In the genomic region with DNA sequence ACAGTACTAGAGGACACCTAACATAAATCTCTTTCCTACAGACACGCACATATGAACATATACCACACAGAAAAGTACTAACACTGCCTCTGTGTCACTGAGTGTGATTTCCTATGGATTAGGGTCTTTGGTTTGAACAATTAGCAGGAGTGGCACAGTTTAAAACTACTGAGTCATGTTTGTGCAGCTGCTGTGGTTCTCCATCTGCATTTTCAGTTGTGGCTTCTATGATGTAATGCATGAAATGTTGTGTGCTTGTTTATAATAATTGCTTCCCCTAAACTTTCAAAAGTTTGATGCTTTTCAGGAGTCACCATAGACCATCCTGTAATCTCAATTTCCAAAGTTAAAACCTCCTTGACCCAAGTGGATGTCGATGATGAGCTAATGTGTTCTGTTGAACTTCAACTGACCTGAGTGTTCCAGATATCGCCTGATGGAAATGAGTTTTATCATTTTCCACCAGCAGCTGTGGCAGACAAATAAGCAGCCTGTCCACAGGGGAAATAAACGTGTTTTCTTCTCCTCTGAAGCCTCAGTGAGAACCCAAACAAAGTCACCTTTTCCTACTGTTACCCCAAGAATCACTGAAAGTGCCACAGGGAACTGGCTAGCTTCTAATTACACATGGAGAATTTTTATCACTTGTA, we compare ENCODE assay signal across 17 mouse cellular contexts.
"Had no signal": no experiment of that assay in that cellular context is flagged by ENCODE, and none has a peak within 500 bp of the region (broad histone marks: within the 10 kb centered on the region; RNA-seq: fewer than 3 reads in every experiment).

No protein-coding gene starts in this region.

- H3K36me3 ChIP-seq: kidney, embryonic 15.5 days; limb, embryonic 10.5 days; limb, embryonic 13.5 days; liver, embryonic 12.5 days; liver, embryonic 15.5 days; lung, embryonic 15.5 days; midbrain, embryonic 10.5 days; midbrain, embryonic 13.5 days had no signal

- H3K27me3 ChIP-seq: kidney, embryonic 15.5 days; limb, embryonic 13.5 days; liver, embryonic 12.5 days; liver, embryonic 15.5 days; lung, embryonic 15.5 days; midbrain, embryonic 13.5 days had no signal

- ATAC-seq: liver, embryonic 12.5 days; midbrain, embryonic 13.5 days; midbrain, embryonic 16.5 days had no signal

- H3K9me3 ChIP-seq: kidney, embryonic 15.5 days; limb, embryonic 10.5 days; limb, embryonic 13.5 days; liver, embryonic 12.5 days; liver, embryonic 15.5 days; lung, embryonic 15.5 days; midbrain, embryonic 10.5 days; midbrain, embryonic 13.5 days had no signal

- H3K4me1 ChIP-seq: limb, embryonic 10.5 days; limb, embryonic 13.5 days; liver, embryonic 12.5 days; liver, embryonic 15.5 days had no signal

- H3K4me2 ChIP-seq: kidney, embryonic 15.5 days; limb, embryonic 13.5 days; liver, embryonic 12.5 days; liver, embryonic 15.5 days; lung, embryonic 15.5 days; midbrain, embryonic 13.5 days had no signal

- DNase-seq: kidney, adult 2 months; kidney, postnatal 10 days; kidney, postnatal 36 days; liver; lung, adult 18-20 months; lung, postnatal 10 days; lung, postnatal 36 days; thymus, postnatal 25 days had no signal

- H3K27ac ChIP-seq: kidney, embryonic 15.5 days; limb, embryonic 10.5 days; limb, embryonic 13.5 days; liver, embryonic 12.5 days; liver, embryonic 15.5 days; lung, embryonic 15.5 days; midbrain, embryonic 10.5 days; midbrain, embryonic 13.5 days had no signal

- H3K4me3 ChIP-seq: kidney, embryonic 15.5 days; limb, embryonic 10.5 days; limb, embryonic 13.5 days; liver, embryonic 12.5 days; liver, embryonic 15.5 days; lung, embryonic 15.5 days; midbrain, embryonic 10.5 days; midbrain, embryonic 13.5 days had no signal
